Mouse (Mus musculus): Measurements from ENCODE around the gene Angptl1. TPM values are rescaled to one million over a fixed set of nuclear protein-coding genes. Genes with fewer than 3 reads are reported as not detected.

The Angptl1 gene
- total and polyA plus RNA-seq, 3 experiments = 0.22 TPM; not detected in 2

- peak; percentile 57; the same call in 1 of the 2 replicates for ATAC-seq (ENCODE audit: extremely low read depth, insufficient number of reproducible peaks, low FRiP score, poor library complexity, severe bottlenecking)
- Histone ChIP-seq H3K4me1 (ENCODE audit: insufficient read depth, low read depth, low read length) (no peaks in the 10 kb centered on the region; the same call in 1 of the 2 replicates), H3K4me3 (ENCODE audit: low read depth, low read length) (no peak overlapping the region), H3K9me3 (replicated peaks) (no peaks in the 10 kb centered on the region), H3K27me3 (ENCODE audit: insufficient read depth, low read length) (peaks cover 6% of the 10 kb centered on the region; the same call in 1 of the 2 replicates), H3K36me3 (replicated peaks) (peaks cover 2% of the 10 kb centered on the region)
- no peak for DNase-seq (ENCODE audit: low spot score)
- TF ChIP-seq GATA1 (IDR thresholded peaks at IDR 0.05; ENCODE audit: borderline replicate concordance, low read length) (no peak), TAL1 (conservative IDR thresholded peaks at IDR 0.05; ENCODE audit: low read depth, low read length) (no peak), POLR2AphosphoS5 (IDR thresholded peaks at IDR 0.05; ENCODE audit: insufficient replicate concordance, low read depth, low read length) (no peak)
Measured at GRCm38 (mm10) chr1:156905660-156906059, 67.3 kb downstream of the Angptl1 start.

- TF ChIP-seq TAL1 (conservative IDR thresholded peaks at IDR 0.05; ENCODE audit: low read depth, low read length) (no peak), GATA1 (IDR thresholded peaks at IDR 0.05; ENCODE audit: borderline replicate concordance, low read length) (no peak), GATA2 (IDR thresholded peaks at IDR 0.05; ENCODE audit: borderline replicate concordance, low read depth, low read length) (no peak), CTCF (IDR thresholded peaks at IDR 0.05; ENCODE audit: low read depth, low read length) (no peak)
- peaks cover 2% of the 10 kb centered on the region for H3K36me3 ChIP-seq (replicated peaks)
- H3K4me3 ChIP-seq (ENCODE audit: low read depth, low read length) = no peak overlapping the region
- ATAC-seq (ENCODE audit: extremely low read depth, insufficient number of reproducible peaks, low FRiP score, poor library complexity, severe bottlenecking) = no peak
- no peak for DNase-seq (ENCODE audit: low spot score)
- H3K9me3 ChIP-seq (replicated peaks) = no peaks in the 10 kb centered on the region
- H3K4me1 ChIP-seq (ENCODE audit: insufficient read depth, low read depth, low read length) = no peaks in the 10 kb centered on the region; the same call in 1 of the 2 replicates
- peaks cover 3% of the 10 kb centered on the region; the same call in 1 of the 2 replicates for H3K27me3 ChIP-seq (ENCODE audit: insufficient read depth, low read length)
Measured at GRCm38 (mm10) chr1:156909265-156909664, 70.9 kb downstream of the Angptl1 start.

GRCm38 (mm10) chr1:156909866-156910265 is 71.5 kb downstream of the Angptl1 start:
- TF ChIP-seq POLR2AphosphoS5 (IDR thresholded peaks at IDR 0.05; ENCODE audit: insufficient replicate concordance, low read depth, low read length) (no peak), TAL1 (conservative IDR thresholded peaks at IDR 0.05; ENCODE audit: low read depth, low read length) (no peak), GATA2 (IDR thresholded peaks at IDR 0.05; ENCODE audit: borderline replicate concordance, low read depth, low read length) (no peak), CTCF (IDR thresholded peaks at IDR 0.05; ENCODE audit: low read depth, low read length) (no peak), GATA1 (IDR thresholded peaks at IDR 0.05; ENCODE audit: borderline replicate concordance, low read length) (no peak)
- Histone ChIP-seq H3K27me3 (ENCODE audit: insufficient read depth, low read length) (peaks cover 3% of the 10 kb centered on the region; the same call in 1 of the 2 replicates), H3K4me1 (ENCODE audit: insufficient read depth, low read depth, low read length) (no peaks in the 10 kb centered on the region; the same call in 1 of the 2 replicates), H3K36me3 (replicated peaks) (peaks cover 2% of the 10 kb centered on the region), H3K9me3 (replicated peaks) (no peaks in the 10 kb centered on the region), H3K4me3 (ENCODE audit: low read depth, low read length) (no peak overlapping the region)
- ATAC-seq (ENCODE audit: extremely low read depth, insufficient number of reproducible peaks, low FRiP score, poor library complexity, severe bottlenecking) = no peak
- no peak for DNase-seq (ENCODE audit: low spot score)

Other genes starting within 250 kb of the Angptl1 start
- 2.1 and 2.6 TPM in 2 replicates for gene Tor3a, start 164.2 kb upstream of the Angptl1 start, total RNA-seq (2014; fragmentation: Nextera tagmentation)
- gene Tor3a, start 164.2 kb upstream of the Angptl1 start, total RNA-seq (2017) = 2.8 and 3.1 TPM in 2 replicates
- 2.5 and 4.8 TPM in 2 replicates for gene Tor3a, start 164.2 kb upstream of the Angptl1 start, polyA plus RNA-seq (2012)
- 36.1 and 43.3 TPM in 2 replicates for gene Fam20b, start 119.5 kb upstream of the Angptl1 start, total RNA-seq (2014; fragmentation: Nextera tagmentation)
- gene Fam20b, start 119.5 kb upstream of the Angptl1 start, total RNA-seq (2017) = 90.0 and 93.5 TPM in 2 replicates
- 9.7 and 11.8 TPM in 2 replicates for gene Fam20b, start 119.5 kb upstream of the Angptl1 start, polyA plus RNA-seq (2012)
- 12.4 and 24.2 TPM in 2 replicates for gene Ralgps2, start 101.1 kb downstream of the Angptl1 start, total RNA-seq (2014; fragmentation: Nextera tagmentation)
- gene Ralgps2, start 101.1 kb downstream of the Angptl1 start, total RNA-seq (2017) = 24.5 and 32.2 TPM in 2 replicates
- 9.3 and 9.8 TPM in 2 replicates for gene Ralgps2, start 101.1 kb downstream of the Angptl1 start, polyA plus RNA-seq (2012)

Data from G1E (cell line).